Mouse (Mus musculus) embryonic facial prominence, embryonic 15.5 days (tissue): ENCODE measurements around the gene Smok3b. TPM values are rescaled to one million over a fixed set of nuclear protein-coding genes. Genes with fewer than 3 reads are reported as not detected.
"Not testable (repeated sequence)": the region's sequence is repeated elsewhere in the genome, so short reads cannot be mapped to it uniquely, and the experiment has no call there.

ENCODE experiments used
- ATAC-seq: fragments of 200-750 bp; cut with Nextera tagmentation; 2 replicates; pipeline ENCODE4 v1.8.0; 2017; ENCODE audit warnings: low read depth, moderate TSS enrichment; ENCODE audit not compliant: insufficient number of reproducible peaks, low FRiP score, low TSS enrichment
- H3K27ac ChIP-seq: fragments of 300-500 bp; sonication (generic); replicated peaks from 2 replicates; pipeline ENCODE4 v1.5.1; 2015; ENCODE audit warnings: mild to moderate bottlenecking, inconsistent platforms
- H3K27me3 ChIP-seq: fragments of 300-500 bp; sonication (generic); 2 replicates; pipeline ENCODE4 v1.6.1; 2015; ENCODE audit warnings: inconsistent platforms
- H3K36me3 ChIP-seq: fragments of 300-500 bp; sonication (generic); 2 replicates; pipeline ENCODE4 v1.6.1; 2015; ENCODE audit warnings: mild to moderate bottlenecking, inconsistent platforms
- H3K4me1 ChIP-seq: fragments of 300-500 bp; sonication (generic); 2 replicates; pipeline ENCODE4 v1.6.1; 2015; ENCODE audit warnings: inconsistent platforms
- H3K4me2 ChIP-seq: fragments of 300-500 bp; sonication (generic); replicated peaks from 2 replicates; pipeline ENCODE4 v1.6.1; 2015; ENCODE audit warnings: mild to moderate bottlenecking, inconsistent platforms
- H3K4me3 ChIP-seq: fragments of 300-500 bp; sonication (generic); replicated peaks from 2 replicates; pipeline ENCODE4 v1.5.1; 2015; ENCODE audit warnings: mild to moderate bottlenecking, inconsistent platforms
- H3K9ac ChIP-seq: fragments of 300-500 bp; sonication (generic); 2 replicates; pipeline ENCODE4 v1.6.1; 2015; ENCODE audit warnings: inconsistent platforms
- H3K9me3 ChIP-seq: fragments of 300-500 bp; sonication (generic); replicated peaks from 2 replicates; pipeline ENCODE4 v1.6.1; 2016; ENCODE audit warnings: inconsistent platforms
- WGBS: fragments of 180-500 bp; shearing (Covaris S2); methylation state at CpG from one replicate; pipeline ENCODE4 v1.1.7; 2015; 5-methylcytosine and 5-hydroxymethylcytosine counted together
- polyA plus RNA-seq: library from polyadenylated mRNA; unstranded; fragments of >200 nt; fragmentation: Nextera tagmentation; extraction: Ambion mirVana; gene quantifications from 2 replicates; pipeline ENCODE4 v1.2.1, GENCODE M21; 2015

Gene Smok3b
- not detected in 2 replicates for polyA plus RNA-seq

DNA sequence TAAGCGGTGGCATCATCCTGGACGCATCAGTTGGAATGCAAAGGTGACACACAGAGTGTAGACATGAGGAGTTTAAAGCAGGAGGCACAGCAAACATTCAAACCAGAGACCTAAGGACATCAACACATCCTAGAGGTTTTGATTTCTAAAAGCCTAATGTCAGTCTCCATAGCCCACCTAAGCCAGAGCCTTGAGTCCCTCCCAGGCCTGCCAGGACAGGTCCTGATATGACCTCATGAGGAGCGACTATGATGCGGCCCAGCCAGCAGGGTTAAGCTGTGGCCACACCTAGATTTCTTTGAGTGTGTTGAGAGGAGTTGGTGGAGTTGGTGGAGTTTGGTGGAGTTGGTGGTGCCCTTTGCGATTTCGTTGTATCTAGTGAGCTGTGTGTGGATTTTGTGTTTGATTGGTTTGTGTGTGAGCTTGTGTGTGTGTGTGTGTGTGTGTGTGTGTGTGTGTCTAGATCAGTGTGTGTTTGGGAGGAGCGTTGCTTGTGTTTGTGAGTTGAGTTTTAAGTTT, at the start of gene Smok3b, which contains the start of gene Smok3a:
Gene Smok3b, plus strand, starts transcription at position 469 of the 519 bp plus-strand sequence.
Gene Smok3a, plus strand, starts transcription at position 301 of the 519 bp plus-strand sequence.
- 79% methylated on average over 4 of the region's 7 CpGs for WGBS
- H3K9ac ChIP-seq, H3K4me2 ChIP-seq, H3K36me3 ChIP-seq, H3K4me1 ChIP-seq, H3K4me3 ChIP-seq, H3K27ac ChIP-seq, H3K9me3 ChIP-seq, H3K27me3 ChIP-seq, ATAC-seq: not testable (repeated sequence)

GRCm38 (mm10) chr5:137973161-137973560, 48.1 kb upstream of the Smok3b start:
- H3K9me3 ChIP-seq: no peaks in the 10 kb centered on the region
- no peaks in the 10 kb centered on the region for H3K27me3 ChIP-seq
- no peak for ATAC-seq
- no peak overlapping the region for H3K27ac ChIP-seq
- H3K4me1 ChIP-seq: no peaks in the 10 kb centered on the region
- no peak overlapping the region for H3K4me3 ChIP-seq
- no peak overlapping the region for H3K9ac ChIP-seq
- no peak overlapping the region for H3K4me2 ChIP-seq
- no peaks in the 10 kb centered on the region for H3K36me3 ChIP-seq
- WGBS: 75% methylated on average over 2 of the region's 2 CpGs

DNA sequence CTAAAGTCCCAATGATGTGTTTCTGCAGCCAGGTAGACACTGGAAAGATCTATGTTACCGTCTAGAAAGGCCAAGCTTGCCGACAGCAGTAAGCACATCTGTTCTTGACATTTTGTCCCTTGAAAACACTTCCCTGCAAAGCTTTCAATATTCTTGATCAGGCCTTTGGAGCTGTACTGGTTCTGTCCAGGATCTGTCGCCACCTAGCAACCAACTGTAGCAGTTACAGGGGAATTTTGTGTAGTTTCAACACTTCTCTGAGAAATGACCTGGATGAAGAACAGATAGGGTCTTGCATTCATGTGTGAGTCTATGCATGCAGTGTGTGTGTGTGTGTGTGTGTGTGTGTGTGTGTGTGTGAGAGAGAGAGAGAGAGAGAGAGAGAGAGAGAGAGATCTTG, 47.5 kb upstream of the Smok3b start:
- H3K9me3 ChIP-seq: no peaks in the 10 kb centered on the region
- no peaks in the 10 kb centered on the region for H3K27me3 ChIP-seq
- no peak overlapping the region for H3K4me2 ChIP-seq
- H3K36me3 ChIP-seq: no peaks in the 10 kb centered on the region
- no peak overlapping the region for H3K9ac ChIP-seq
- 60% methylated on average over 3 of the region's 3 CpGs for WGBS
- no peaks in the 10 kb centered on the region for H3K4me1 ChIP-seq
- H3K27ac ChIP-seq: no peak overlapping the region
- no peak overlapping the region for H3K4me3 ChIP-seq
- no peak for ATAC-seq

DNA sequence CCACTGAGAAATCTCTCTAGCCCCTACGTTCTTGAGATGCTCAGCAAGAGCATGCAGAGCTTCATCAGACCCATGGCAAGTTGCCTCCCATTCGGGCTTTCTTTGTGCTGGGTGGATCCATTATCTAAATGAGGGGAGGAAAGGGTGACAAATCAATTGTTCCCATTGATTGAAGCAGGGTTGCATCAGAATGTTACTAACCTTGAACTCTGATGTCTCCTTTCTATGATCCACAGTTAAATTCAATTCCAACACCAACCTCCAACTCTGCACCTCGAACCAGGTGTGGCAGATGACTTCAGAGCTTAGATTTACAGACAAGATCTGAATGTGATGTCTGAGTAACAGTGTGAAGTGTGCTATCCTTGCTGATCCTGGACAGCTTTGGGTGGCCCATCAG, 46.5 kb upstream of the Smok3b start:
- H3K9me3 ChIP-seq: no peaks in the 10 kb centered on the region
- ATAC-seq: no peak
- H3K27me3 ChIP-seq: no peaks in the 10 kb centered on the region
- H3K4me1 ChIP-seq: no peaks in the 10 kb centered on the region
- H3K4me2 ChIP-seq: no peak overlapping the region
- H3K4me3 ChIP-seq: no peak overlapping the region
- no peak overlapping the region for H3K27ac ChIP-seq
- WGBS: 59% methylated on average over 3 of the region's 3 CpGs
- no peaks in the 10 kb centered on the region for H3K36me3 ChIP-seq
- no peak overlapping the region for H3K9ac ChIP-seq

- no peaks in the 10 kb centered on the region for H3K9me3 ChIP-seq
- no peak for ATAC-seq
- no peak overlapping the region for H3K9ac ChIP-seq
- no peak overlapping the region for H3K27ac ChIP-seq
- H3K27me3 ChIP-seq: no peaks in the 10 kb centered on the region
- H3K4me2 ChIP-seq: no peak overlapping the region
- H3K4me3 ChIP-seq: no peak overlapping the region
- no peaks in the 10 kb centered on the region for H3K36me3 ChIP-seq
- H3K4me1 ChIP-seq: no peaks in the 10 kb centered on the region
- WGBS: 45% methylated on average over 1 of the region's 1 CpGs
Measured at GRCm38 (mm10) chr5:137975434-137975833, 45.8 kb upstream of the Smok3b start.

- WGBS: 51% methylated on average over 1 of the region's 1 CpGs
- Histone ChIP-seq H3K9ac (no peak overlapping the region), H3K9me3 (no peaks in the 10 kb centered on the region), H3K4me2 (no peak overlapping the region), H3K4me1 (no peaks in the 10 kb centered on the region), H3K36me3 (no peaks in the 10 kb centered on the region), H3K27ac (no peak overlapping the region), H3K27me3 (no peaks in the 10 kb centered on the region), H3K4me3 (no peak overlapping the region)
- ATAC-seq: no peak
Measured at GRCm38 (mm10) chr5:137977291-137977690, 43.9 kb upstream of the Smok3b start.

GRCm38 (mm10) chr5:137979081-137979480, 42.1 kb upstream of the Smok3b start:
- no peak overlapping the region for H3K27ac ChIP-seq
- no peak overlapping the region for H3K4me3 ChIP-seq
- no peaks in the 10 kb centered on the region for H3K27me3 ChIP-seq
- H3K9ac ChIP-seq: no peak overlapping the region
- no peaks in the 10 kb centered on the region for H3K36me3 ChIP-seq
- 80% methylated on average over 2 of the region's 2 CpGs for WGBS
- H3K4me2 ChIP-seq: no peak overlapping the region
- H3K9me3 ChIP-seq: no peaks in the 10 kb centered on the region
- H3K4me1 ChIP-seq: no peaks in the 10 kb centered on the region
- no peak for ATAC-seq

GRCm38 (mm10) chr5:137981300-137981699, 39.9 kb upstream of the Smok3b start, which contains the start of gene Azgp1:
Gene Azgp1 (plus strand): TSS chr5:137981520.
- H3K27ac ChIP-seq: no peak within 1 kb of the TSS
- ATAC-seq: no peak
- no peak within 1 kb of the TSS for H3K4me2 ChIP-seq
- no peaks in the 10 kb centered on the region for H3K36me3 ChIP-seq
- no peaks in the 10 kb centered on the region for H3K27me3 ChIP-seq
- 62% methylated on average over 4 of the region's 4 CpGs for WGBS
- H3K4me1 ChIP-seq: no peaks in the 10 kb centered on the region
- no peaks in the 10 kb centered on the region for H3K9me3 ChIP-seq
- H3K4me3 ChIP-seq: no peak within 1 kb of the TSS
- H3K9ac ChIP-seq: no peak within 1 kb of the TSS

DNA sequence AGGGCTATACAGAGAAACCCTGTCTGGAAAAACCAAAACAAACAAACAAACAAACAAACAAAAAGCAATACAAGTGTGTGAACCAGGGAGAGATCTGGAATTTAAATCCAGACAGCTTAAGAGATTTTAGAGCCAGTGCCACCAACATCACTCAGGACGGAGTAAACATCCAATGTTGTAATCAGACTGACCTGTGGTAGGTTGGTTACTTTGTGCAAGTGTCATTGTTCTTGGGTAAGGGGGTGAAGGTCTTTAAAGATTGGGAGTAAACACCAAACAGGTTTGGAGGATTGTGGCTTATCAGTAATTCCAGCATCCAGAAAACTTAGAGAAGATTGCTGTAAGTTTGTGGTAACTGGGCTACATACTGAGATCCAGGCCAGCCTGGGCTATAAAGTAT, 34.9 kb upstream of the Smok3b start:
- no peak overlapping the region for H3K4me2 ChIP-seq
- ATAC-seq: no peak
- H3K9me3 ChIP-seq: no peaks in the 10 kb centered on the region
- no peak overlapping the region for H3K4me3 ChIP-seq
- 82% methylated on average over 1 of the region's 1 CpGs for WGBS
- H3K9ac ChIP-seq: no peak overlapping the region
- H3K27me3 ChIP-seq: no peaks in the 10 kb centered on the region
- no peaks in the 10 kb centered on the region for H3K36me3 ChIP-seq
- H3K4me1 ChIP-seq: no peaks in the 10 kb centered on the region
- no peak overlapping the region for H3K27ac ChIP-seq

GRCm38 (mm10) chr5:138009437-138009836, 11.8 kb upstream of the Smok3b start:
- H3K27ac ChIP-seq: no peak overlapping the region
- no peaks in the 10 kb centered on the region for H3K9me3 ChIP-seq
- H3K4me1 ChIP-seq: no peaks in the 10 kb centered on the region
- H3K9ac ChIP-seq: no peak overlapping the region
- H3K36me3 ChIP-seq: no peaks in the 10 kb centered on the region
- H3K4me2 ChIP-seq: no peak overlapping the region
- H3K27me3 ChIP-seq: no peaks in the 10 kb centered on the region
- WGBS: 80% methylated on average over 5 of the region's 5 CpGs
- ATAC-seq: no peak
- no peak overlapping the region for H3K4me3 ChIP-seq

- Histone ChIP-seq H3K4me2 (no peak overlapping the region), H3K4me3 (no peak overlapping the region), H3K36me3 (no peaks in the 10 kb centered on the region), H3K9ac (no peak overlapping the region), H3K4me1 (no peaks in the 10 kb centered on the region), H3K27ac (no peak overlapping the region), H3K9me3 (no peaks in the 10 kb centered on the region), H3K27me3 (no peaks in the 10 kb centered on the region)
- 95% methylated on average over 5 of the region's 5 CpGs for WGBS
- ATAC-seq: no peak
Measured at GRCm38 (mm10) chr5:138012382-138012781, 8.8 kb upstream of the Smok3b start.

- Histone ChIP-seq H3K36me3 (no peaks in the 10 kb centered on the region), H3K9ac (no peak overlapping the region), H3K9me3 (no peaks in the 10 kb centered on the region), H3K27ac (no peak overlapping the region), H3K4me3 (no peak overlapping the region), H3K27me3 (no peaks in the 10 kb centered on the region), H3K4me2 (no peak overlapping the region), H3K4me1 (no peaks in the 10 kb centered on the region)
- no peak for ATAC-seq
- 91% methylated on average over 2 of the region's 2 CpGs for whole genome bisulfite sequencing
Measured at GRCm38 (mm10) chr5:138016530-138016929, 4.7 kb upstream of the Smok3b start.
